Mouse (Mus musculus) retina, postnatal 1 day (tissue): ENCODE results near the gene Myo3b.
A peak's percentile ranks its signal among the peaks of the same experiment; 100 is the strongest.

Experiments
- DNase-seq: peaks from one replicate; pipeline ENCODE4 v3.0.0-alpha.2; 2012

Gene Myo3b

GRCm38 (mm10) chr2:70066338-70067022 is 27.6 kb downstream of the Myo3b start:
- DNase-seq: peak; percentile 26

GRCm38 (mm10) chr2:70069861-70070260 is 30.9 kb downstream of the Myo3b start:
- DNase-seq: no peak

GRCm38 (mm10) chr2:70083444-70084020 is 44.6 kb downstream of the Myo3b start:
- DNase-seq: no peak

GRCm38 (mm10) chr2:70091261-70091660 is 52.3 kb downstream of the Myo3b start:
- DNase-seq: no peak

GRCm38 (mm10) chr2:70091801-70092522 is 53.0 kb downstream of the Myo3b start:
- no peak for DNase-seq

GRCm38 (mm10) chr2:70092665-70093064 is 53.7 kb downstream of the Myo3b start:
- no peak for DNase-seq

GRCm38 (mm10) chr2:70094446-70094845 is 55.5 kb downstream of the Myo3b start:
- no peak for DNase-seq

GRCm38 (mm10) chr2:70097229-70098095 is 58.5 kb downstream of the Myo3b start:
- DNase-seq: no peak

- DNase-seq: no peak
Observed at GRCm38 (mm10) chr2:70099459-70099858, 60.5 kb downstream of the Myo3b start.

GRCm38 (mm10) chr2:70105286-70106030 is 66.5 kb downstream of the Myo3b start:
- DNase-seq: no peak

GRCm38 (mm10) chr2:70109010-70109409 is 70.1 kb downstream of the Myo3b start:
- no peak for DNase-seq

- DNase-seq: peak; percentile 44
Observed at GRCm38 (mm10) chr2:70113798-70114782, 75.2 kb downstream of the Myo3b start.

- no peak for DNase-seq
Observed at GRCm38 (mm10) chr2:70118376-70119264, 79.7 kb downstream of the Myo3b start.

- DNase-seq: no peak
Observed at GRCm38 (mm10) chr2:70119265-70119663, 80.3 kb downstream of the Myo3b start.

GRCm38 (mm10) chr2:70126330-70126729 is 87.4 kb downstream of the Myo3b start:
- DNase-seq: no peak

GRCm38 (mm10) chr2:70126783-70127182 is 87.9 kb downstream of the Myo3b start:
- DNase-seq: peak; percentile 93

GRCm38 (mm10) chr2:70127351-70128148 is 88.6 kb downstream of the Myo3b start:
- peak; percentile 39 for DNase-seq

- no peak for DNase-seq
Observed at GRCm38 (mm10) chr2:70128590-70128989, 89.7 kb downstream of the Myo3b start.

- no peak for DNase-seq
Observed at GRCm38 (mm10) chr2:70129566-70129965, 90.6 kb downstream of the Myo3b start.
